Mouse (Mus musculus) CH12.LX (cell line): Measurements from ENCODE around the gene Gm11361. TPM values are rescaled to one million over a fixed set of nuclear protein-coding genes. Genes with fewer than 3 reads are reported as not detected.

Experiments used
- DNase-seq: peaks from one replicate; pipeline ENCODE4 v3.0.0-alpha.2; 2013; ENCODE audit errors: extremely low read depth
- H3K27ac ChIP-seq: 2 replicates; pipeline ENCODE4 v1.5.1; 2012; ENCODE audit warnings: low read depth, mild to moderate bottlenecking, control low read depth, moderate library complexity; ENCODE audit not compliant: insufficient read depth
- H3K27me3 ChIP-seq: replicated peaks from 2 replicates; pipeline ENCODE3; 2012; ENCODE audit warnings: inconsistent platforms
- H3K36me3 ChIP-seq, 2 experiments: replicated peaks in 1 of 2; 2 replicates each; pipeline versions ENCODE3 to v1.6.1; 2012; ENCODE audit warnings: inconsistent platforms in 1 of 2, low read length in 1 of 2, mild to moderate bottlenecking in 1 of 2, mixed read lengths in 1 of 2, moderate library complexity in 1 of 2; ENCODE audit not compliant: control insufficient read depth in 1 of 2, insufficient read depth in 1 of 2
- H3K4me1 ChIP-seq, 2 experiments: 2 replicates each; pipeline ENCODE4 v1.6.1; 2012; ENCODE audit warnings: inconsistent platforms in 1 of 2, moderate library complexity in 1 of 2; ENCODE audit not compliant: insufficient read depth in 2 of 2, control insufficient read depth in 1 of 2
- H3K4me2 ChIP-seq: 2 replicates; pipeline ENCODE4 v1.6.1; 2012; ENCODE audit warnings: low read depth, mild to moderate bottlenecking, control low read depth; ENCODE audit not compliant: poor library complexity, insufficient read depth, severe bottlenecking
- H3K4me3 ChIP-seq, 3 experiments: fragments of 150-350 bp in 1 of 3; sonication (generic) in 1 of 3; replicated peaks in 1 of 3; 2 replicates each; pipeline versions ENCODE3 to v1.5.1; 2011 to 2012; ENCODE audit warnings: low read depth in 2 of 3, low read length in 2 of 3, mild to moderate bottlenecking in 2 of 3, moderate library complexity in 2 of 3, control low read depth in 1 of 3, improper control_type of control experiment in 1 of 3, inconsistent platforms in 1 of 3, mixed read lengths in 1 of 3; ENCODE audit not compliant: poor library complexity in 1 of 3
- H3K79me2 ChIP-seq: replicated peaks from 2 replicates; pipeline ENCODE4 v1.6.1; 2012; ENCODE audit warnings: mild to moderate bottlenecking, moderate library complexity; ENCODE audit not compliant: control insufficient read depth, poor library complexity, insufficient read depth, severe bottlenecking; ENCODE audit errors: extremely low read depth
- H3K9ac ChIP-seq: 2 replicates; pipeline ENCODE4 v1.6.1; 2012; ENCODE audit warnings: low read depth, mild to moderate bottlenecking, control low read depth, moderate library complexity; ENCODE audit not compliant: insufficient read depth
- H3K9me3 ChIP-seq: replicated peaks from 2 replicates; pipeline ENCODE3; 2012; ENCODE audit warnings: low read length, inconsistent platforms, mixed read lengths
- BHLHE40 ChIP-seq: IDR thresholded peaks from 2 replicates; pipeline ENCODE4 v1.6.1; 2011; ENCODE audit warnings: mild to moderate bottlenecking, low read depth, low read length, improper control_type of control experiment
- CHD1 ChIP-seq: IDR thresholded peaks from 2 replicates; pipeline ENCODE4 v1.6.1; 2012; ENCODE audit warnings: low read depth, low read length, improper control_type of control experiment, inconsistent platforms
- CHD2 ChIP-seq: IDR thresholded peaks from 2 replicates; pipeline ENCODE4 v1.6.1; 2011; ENCODE audit warnings: low read length, improper control_type of control experiment
- E2F4 ChIP-seq: IDR thresholded peaks from 2 replicates; pipeline ENCODE4 v1.6.1; 2011; ENCODE audit warnings: low read depth, low read length, improper control_type of control experiment; ENCODE audit not compliant: insufficient replicate concordance
- EP300 ChIP-seq: IDR thresholded peaks from 2 replicates; pipeline ENCODE4 v1.6.1; 2011; ENCODE audit warnings: low read length, improper control_type of control experiment
- ETS1 ChIP-seq: conservative IDR thresholded peaks from 2 replicates; pipeline ENCODE4 v1.6.1; 2012; ENCODE audit warnings: low read depth, mild to moderate bottlenecking, inconsistent platforms, low read length, improper control_type of control experiment, moderate library complexity
- GABPA ChIP-seq: IDR thresholded peaks from 2 replicates; pipeline ENCODE4 v1.6.1; 2012; ENCODE audit warnings: low read depth, low read length, improper control_type of control experiment, inconsistent platforms; ENCODE audit not compliant: insufficient replicate concordance
- IRF4 ChIP-seq: IDR thresholded peaks from 2 replicates; pipeline ENCODE4 v1.6.1; 2014; ENCODE audit warnings: low read depth, mild to moderate bottlenecking, inconsistent platforms, low read length, improper control_type of control experiment
- JUN ChIP-seq: IDR thresholded peaks from 2 replicates; pipeline ENCODE4 v1.6.1; 2011; ENCODE audit warnings: low read depth, mild to moderate bottlenecking, low read length, improper control_type of control experiment, moderate library complexity; ENCODE audit not compliant: insufficient read depth
- KAT2A ChIP-seq: IDR thresholded peaks from 2 replicates; pipeline ENCODE4 v1.6.1; 2012; ENCODE audit warnings: low read length, improper control_type of control experiment, inconsistent platforms; ENCODE audit not compliant: insufficient replicate concordance
- MAFK ChIP-seq: IDR thresholded peaks from 2 replicates; pipeline ENCODE4 v1.6.1; 2011; ENCODE audit warnings: low read length, improper control_type of control experiment; ENCODE audit not compliant: insufficient replicate concordance
- MAZ ChIP-seq: IDR thresholded peaks from 2 replicates; pipeline ENCODE4 v1.6.1; 2012; ENCODE audit warnings: low read depth, mild to moderate bottlenecking, inconsistent platforms, low read length, improper control_type of control experiment, moderate library complexity
- MEF2A ChIP-seq: IDR thresholded peaks from 2 replicates; pipeline ENCODE4 v1.6.1; 2014; ENCODE audit warnings: low read depth, mild to moderate bottlenecking, inconsistent platforms, low read length, improper control_type of control experiment, borderline replicate concordance
- MXI1 ChIP-seq: IDR thresholded peaks from 2 replicates; pipeline ENCODE4 v1.6.1; 2011; ENCODE audit warnings: mild to moderate bottlenecking, low read depth, low read length, improper control_type of control experiment
- NELFE ChIP-seq: IDR thresholded peaks from 2 replicates; pipeline ENCODE4 v1.6.1; 2011; ENCODE audit warnings: low read depth, low read length, improper control_type of control experiment
- NRF1 ChIP-seq: IDR thresholded peaks from 2 replicates; pipeline ENCODE4 v1.6.1; 2014; ENCODE audit warnings: low read depth, mild to moderate bottlenecking, inconsistent platforms, low read length, improper control_type of control experiment, moderate library complexity
- POLR2AphosphoS2 ChIP-seq: IDR thresholded peaks from 2 replicates; pipeline ENCODE4 v1.6.1; 2011; ENCODE audit warnings: low read depth, low read length, improper control_type of control experiment
- RAD21 ChIP-seq: IDR thresholded peaks from 2 replicates; pipeline ENCODE4 v1.6.1; 2011; ENCODE audit warnings: low read depth, mild to moderate bottlenecking, low read length, improper control_type of control experiment, moderate library complexity
- RCOR1 ChIP-seq: conservative IDR thresholded peaks from 2 replicates; pipeline ENCODE4 v1.6.1; 2012; ENCODE audit warnings: low read depth, mild to moderate bottlenecking, inconsistent platforms, low read length, improper control_type of control experiment
- USF2 ChIP-seq: conservative IDR thresholded peaks from 2 replicates; pipeline ENCODE4 v1.6.1; 2011; ENCODE audit warnings: low read depth, low read length, improper control_type of control experiment
- ZC3H11A ChIP-seq: IDR thresholded peaks from 2 replicates; pipeline ENCODE4 v1.6.1; 2012; ENCODE audit warnings: low read depth, mild to moderate bottlenecking, inconsistent platforms, low read length, improper control_type of control experiment
- ZMIZ1 ChIP-seq: IDR thresholded peaks from 2 replicates; pipeline ENCODE4 v1.6.1; 2012; ENCODE audit warnings: low read depth, mild to moderate bottlenecking, inconsistent platforms, low read length, improper control_type of control experiment
- ZNF384 ChIP-seq: IDR thresholded peaks from 2 replicates; pipeline ENCODE4 v1.6.1; 2012; ENCODE audit warnings: low read depth, low read length, improper control_type of control experiment, inconsistent platforms
- dilution Hi-C: fragments of 300-500 bp; cut with MboI; formaldehyde crosslinking; loops from 2 replicates; pipeline ENCODE4 v1.14.3; 2020; ENCODE audit warnings: low sequenced_read_pairs; ENCODE audit not compliant: extremely low pct_unique_long_range_greater_than_20kb, extremely low pct_ligation_motif_present
- in situ Hi-C: fragments of 300-500 bp; cut with MboI; formaldehyde crosslinking; loops from 3 replicates; pipeline ENCODE4 v1.14.3; 2019; ENCODE audit warnings: low sequenced_read_pairs, low pct_ligation_motif_present, low pct_unique_long_range_greater_than_20kb, mixed read lengths
- polyA plus RNA-seq: library from polyadenylated mRNA; unstranded; fragments of >175 nt; gene quantifications from 2 replicates; pipeline ENCODE4 v1.2.1, GENCODE M21; 2012; ENCODE audit warnings: low read depth; ENCODE audit not compliant: insufficient read length
- total RNA-seq, 2 experiments: library from RNA; depleted of rRNA; stranded (reverse); fragments of 300-350 nt in 1 of 2; fragments of >200 nt in 1 of 2; gene quantifications; 2 replicates each; pipeline ENCODE4 v1.2.3; 2012 to 2014

The Gm11361 gene
- total RNA-seq (2012; rRNA removed) (1,392 and 1,596 TPM in 2 replicates), total RNA-seq (2014; rRNA removed) (188 and 230 TPM in 2 replicates), polyA plus RNA-seq (2.5 TPM in 1 of 2 replicates, not detected in the other)

DNA sequence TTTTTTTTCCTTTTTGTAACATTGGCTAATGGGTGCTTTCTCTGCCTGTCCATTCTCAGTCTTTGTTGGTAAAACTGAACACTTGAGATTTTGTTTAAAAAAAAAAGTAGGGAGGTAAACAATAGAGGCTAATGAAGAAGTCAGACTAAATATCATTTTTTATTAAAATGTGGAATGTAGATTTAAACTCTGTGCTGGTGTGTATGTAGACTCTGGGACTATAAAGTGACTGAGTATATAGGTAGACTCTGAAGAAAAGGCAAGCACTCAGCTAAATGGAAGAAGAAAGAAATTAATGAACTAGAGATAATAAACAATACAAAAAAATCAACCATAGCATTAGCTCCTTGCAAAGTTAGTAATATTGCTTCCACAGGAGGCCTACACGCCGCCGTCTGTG is at the start of gene Gm11361:
Gm11361 (plus strand) TSS at position 301 of the 400 bp plus-strand sequence.
- Histone ChIP-seq H3K4me1 (no peaks in the 10 kb centered on the region), H3K27ac (no peak within 1 kb of the TSS), H3K4me2 (no peak within 1 kb of the TSS), H3K27me3 (no peaks in the 10 kb centered on the region), H3K9me3 (no peaks in the 10 kb centered on the region), H3K36me3 (no peaks in the 10 kb centered on the region), H3K9ac (no peak within 1 kb of the TSS), H3K79me2 (no peaks in the 10 kb centered on the region), H3K4me3 (no peak within 1 kb of the TSS)
- dilution Hi-C loops (no loop called here), in situ Hi-C loops (no loop called here)
- no peak for DNase-seq
- TF ChIP-seq ZMIZ1 (no peak), NELFE (no peak), BHLHE40 (no peak), RCOR1 (no peak), RAD21 (no peak), USF2 (no peak), MAZ (no peak), MAFK (no peak), EP300 (no peak), POLR2AphosphoS2 (no peak), CHD1 (no peak), MEF2A (no peak), IRF4 (no peak), E2F4 (no peak), NRF1 (no peak)

DNA sequence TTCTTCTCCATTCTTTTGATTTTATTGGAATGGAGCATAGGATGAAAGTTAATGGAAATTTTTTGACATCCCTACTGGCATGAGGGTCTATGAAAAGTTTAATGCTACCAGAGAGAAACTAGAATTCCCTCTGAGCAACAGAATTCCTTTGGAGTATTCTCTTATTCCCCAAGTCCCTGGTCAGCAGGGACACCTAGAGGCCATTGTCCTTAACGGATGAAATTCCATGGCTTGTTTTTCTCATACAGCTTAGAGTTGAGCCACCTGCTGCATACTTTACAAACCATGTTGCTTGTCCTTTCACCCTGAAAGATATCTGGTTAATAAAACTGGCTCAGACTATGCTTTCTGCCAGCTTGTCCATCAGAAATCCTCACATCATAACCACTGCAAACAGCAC is 7.1 kb downstream of the Gm11361 start:
- dilution Hi-C loops: no loop called here
- in situ Hi-C loops: no loop called here
- no peak for TF ChIP-seq RAD21
- no peak for TF ChIP-seq ZNF384
- no peak for TF ChIP-seq ETS1
- no peak for TF ChIP-seq RCOR1
- TF ChIP-seq GABPA: no peak
- no peak for TF ChIP-seq CHD2
- no peak for TF ChIP-seq JUN
- TF ChIP-seq POLR2AphosphoS2: no peak
- TF ChIP-seq KAT2A: no peak
- no peak for TF ChIP-seq MXI1
- TF ChIP-seq ZC3H11A: no peak
- TF ChIP-seq E2F4: no peak
- no peak for TF ChIP-seq NELFE
- DNase-seq: no peak
- H3K27me3 ChIP-seq: no peaks in the 10 kb centered on the region
- no peak overlapping the region for H3K9ac ChIP-seq
- H3K4me2 ChIP-seq: no peak overlapping the region
- H3K36me3 ChIP-seq: no peaks in the 10 kb centered on the region
- no peak overlapping the region for H3K27ac ChIP-seq
- no peaks in the 10 kb centered on the region for H3K9me3 ChIP-seq
- no peaks in the 10 kb centered on the region for H3K4me1 ChIP-seq
- H3K79me2 ChIP-seq: no peaks in the 10 kb centered on the region
- no peak overlapping the region for H3K4me3 ChIP-seq
